Mouse (Mus musculus) CH12.LX (cell line): ENCODE results near the gene Fibcd1. TPM values are rescaled to one million over a fixed set of nuclear protein-coding genes. Genes with fewer than 3 reads are reported as not detected.

ENCODE experiments used
- DNase-seq: peaks from one replicate; pipeline ENCODE4 v3.0.0-alpha.2; 2013; ENCODE audit errors: extremely low read depth
- H3K27ac ChIP-seq: 2 replicates; pipeline ENCODE4 v1.5.1; 2012; ENCODE audit warnings: low read depth, mild to moderate bottlenecking, control low read depth, moderate library complexity; ENCODE audit not compliant: insufficient read depth
- H3K27me3 ChIP-seq: replicated peaks from 2 replicates; pipeline ENCODE3; 2012; ENCODE audit warnings: inconsistent platforms
- H3K36me3 ChIP-seq, 2 experiments: replicated peaks in 1 of 2; 2 replicates each; pipeline versions ENCODE3 to v1.6.1; 2012; ENCODE audit warnings: inconsistent platforms in 1 of 2, low read length in 1 of 2, mild to moderate bottlenecking in 1 of 2, mixed read lengths in 1 of 2, moderate library complexity in 1 of 2; ENCODE audit not compliant: control insufficient read depth in 1 of 2, insufficient read depth in 1 of 2
- H3K4me1 ChIP-seq, 2 experiments: 2 replicates each; pipeline ENCODE4 v1.6.1; 2012; ENCODE audit warnings: inconsistent platforms in 1 of 2, moderate library complexity in 1 of 2; ENCODE audit not compliant: insufficient read depth in 2 of 2, control insufficient read depth in 1 of 2
- H3K4me2 ChIP-seq: 2 replicates; pipeline ENCODE4 v1.6.1; 2012; ENCODE audit warnings: low read depth, mild to moderate bottlenecking, control low read depth; ENCODE audit not compliant: poor library complexity, insufficient read depth, severe bottlenecking
- H3K4me3 ChIP-seq, 3 experiments: fragments of 150-350 bp in 1 of 3; sonication (generic) in 1 of 3; replicated peaks in 1 of 3; 2 replicates each; pipeline versions ENCODE3 to v1.5.1; 2011 to 2012; ENCODE audit warnings: low read depth in 2 of 3, low read length in 2 of 3, mild to moderate bottlenecking in 2 of 3, moderate library complexity in 2 of 3, control low read depth in 1 of 3, improper control_type of control experiment in 1 of 3, inconsistent platforms in 1 of 3, mixed read lengths in 1 of 3; ENCODE audit not compliant: poor library complexity in 1 of 3
- H3K79me2 ChIP-seq: replicated peaks from 2 replicates; pipeline ENCODE4 v1.6.1; 2012; ENCODE audit warnings: mild to moderate bottlenecking, moderate library complexity; ENCODE audit not compliant: control insufficient read depth, poor library complexity, insufficient read depth, severe bottlenecking; ENCODE audit errors: extremely low read depth
- H3K9ac ChIP-seq: 2 replicates; pipeline ENCODE4 v1.6.1; 2012; ENCODE audit warnings: low read depth, mild to moderate bottlenecking, control low read depth, moderate library complexity; ENCODE audit not compliant: insufficient read depth
- H3K9me3 ChIP-seq: replicated peaks from 2 replicates; pipeline ENCODE3; 2012; ENCODE audit warnings: low read length, inconsistent platforms, mixed read lengths
- BHLHE40 ChIP-seq: IDR thresholded peaks from 2 replicates; pipeline ENCODE4 v1.6.1; 2011; ENCODE audit warnings: mild to moderate bottlenecking, low read depth, low read length, improper control_type of control experiment
- IRF4 ChIP-seq: IDR thresholded peaks from 2 replicates; pipeline ENCODE4 v1.6.1; 2014; ENCODE audit warnings: low read depth, mild to moderate bottlenecking, inconsistent platforms, low read length, improper control_type of control experiment
- JUN ChIP-seq: IDR thresholded peaks from 2 replicates; pipeline ENCODE4 v1.6.1; 2011; ENCODE audit warnings: low read depth, mild to moderate bottlenecking, low read length, improper control_type of control experiment, moderate library complexity; ENCODE audit not compliant: insufficient read depth
- MAX ChIP-seq: IDR thresholded peaks from 2 replicates; pipeline ENCODE4 v1.6.1; 2011; ENCODE audit warnings: low read length, improper control_type of control experiment
- TBP ChIP-seq: conservative IDR thresholded peaks from 2 replicates; pipeline ENCODE4 v1.6.1; 2011; ENCODE audit warnings: low read depth, low read length, improper control_type of control experiment
- dilution Hi-C: fragments of 300-500 bp; cut with MboI; formaldehyde crosslinking; loops from 2 replicates; pipeline ENCODE4 v1.14.3; 2020; ENCODE audit warnings: low sequenced_read_pairs; ENCODE audit not compliant: extremely low pct_unique_long_range_greater_than_20kb, extremely low pct_ligation_motif_present
- in situ Hi-C: fragments of 300-500 bp; cut with MboI; formaldehyde crosslinking; loops from 3 replicates; pipeline ENCODE4 v1.14.3; 2019; ENCODE audit warnings: low sequenced_read_pairs, low pct_ligation_motif_present, low pct_unique_long_range_greater_than_20kb, mixed read lengths
- polyA plus RNA-seq: library from polyadenylated mRNA; unstranded; fragments of >175 nt; gene quantifications from 2 replicates; pipeline ENCODE4 v1.2.1, GENCODE M21; 2012; ENCODE audit warnings: low read depth; ENCODE audit not compliant: insufficient read length
- total RNA-seq, 2 experiments: library from RNA; depleted of rRNA; stranded (reverse); fragments of 300-350 nt in 1 of 2; fragments of >200 nt in 1 of 2; gene quantifications; 2 replicates each; pipeline ENCODE4 v1.2.3; 2012 to 2014

The Fibcd1 gene
- total and polyA plus RNA-seq, 3 experiments, result 0.04 to 0.15 (median 0.09) TPM

DNA sequence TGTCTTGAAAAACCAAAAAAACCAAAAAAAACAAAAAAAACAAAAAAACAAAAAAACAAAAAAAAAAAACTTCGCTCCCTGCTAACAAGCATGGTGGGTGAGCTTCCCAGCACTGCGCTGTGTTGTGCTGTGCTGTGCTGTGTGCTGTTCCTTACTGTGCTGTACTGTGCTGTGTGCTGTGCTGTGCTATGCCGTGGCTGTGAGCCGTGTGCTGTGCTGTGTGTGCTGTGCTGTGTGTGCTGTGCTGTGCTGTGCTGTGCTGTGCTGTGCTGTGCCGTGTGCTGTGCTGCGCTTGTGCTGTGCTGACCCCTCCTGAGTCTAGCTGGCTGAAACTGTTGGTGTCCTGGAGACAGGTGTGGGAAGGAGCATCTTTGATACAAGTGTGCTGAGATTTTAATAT is 78.7 kb downstream of the Fibcd1 start:
- in situ Hi-C loops (no loop called here), dilution Hi-C loops (no loop called here)
- no peaks in the 10 kb centered on the region for H3K27me3 ChIP-seq
- no peak overlapping the region for H3K4me2 ChIP-seq
- no peak overlapping the region for H3K27ac ChIP-seq
- no peaks in the 10 kb centered on the region; the same call in none of the 2 replicates for H3K79me2 ChIP-seq
- H3K4me1 ChIP-seq, result peaks cover 8 to 57% of the 10 kb centered on the region in 2 experiments
- DNase-seq, result no peak
- no peaks in the 10 kb centered on the region for H3K9me3 ChIP-seq
- H3K4me3 ChIP-seq, result no peak overlapping the region
- H3K36me3 ChIP-seq, result peaks cover 0 to 10% of the 10 kb centered on the region in 2 experiments
- no peak for TF ChIP-seq BHLHE40
- TF ChIP-seq JUN, result no peak
- TF ChIP-seq IRF4, result no peak
- TF ChIP-seq TBP, result no peak
- no peak for TF ChIP-seq MAX
- no peak overlapping the region for H3K9ac ChIP-seq

Other genes with a start within 250 kb of the Fibcd1 start
- not detected in 2 replicates for gene Prdm12, start 206.0 kb downstream of the Fibcd1 start, total RNA-seq (2012; rRNA removed)
- gene Prdm12, start 206.0 kb downstream of the Fibcd1 start, total RNA-seq (2014; rRNA removed), result not detected in 2 replicates
- gene Prdm12, start 206.0 kb downstream of the Fibcd1 start, polyA plus RNA-seq, result not detected in 2 replicates
- 104 and 139 TPM in 2 replicates for gene Exosc2, start 175.3 kb downstream of the Fibcd1 start, total RNA-seq (2012; rRNA removed)
- gene Exosc2, start 175.3 kb downstream of the Fibcd1 start, total RNA-seq (2014; rRNA removed), result 167 and 183 TPM in 2 replicates
- gene Exosc2, start 175.3 kb downstream of the Fibcd1 start, polyA plus RNA-seq, result 110 and 134 TPM in 2 replicates
- 14.6 and 15.2 TPM in 2 replicates for gene Abl1, start 157.6 kb downstream of the Fibcd1 start, total RNA-seq (2012; rRNA removed)
- 9.8 and 11.2 TPM in 2 replicates for gene Abl1, start 157.6 kb downstream of the Fibcd1 start, total RNA-seq (2014; rRNA removed)
- 19.9 and 22.4 TPM in 2 replicates for gene Abl1, start 157.6 kb downstream of the Fibcd1 start, polyA plus RNA-seq
- gene Qrfp, start 35.4 kb downstream of the Fibcd1 start, total RNA-seq (2012; rRNA removed), result not detected in 2 replicates
- gene Qrfp, start 35.4 kb downstream of the Fibcd1 start, total RNA-seq (2014; rRNA removed), result not detected in 2 replicates
- gene Qrfp, start 35.4 kb downstream of the Fibcd1 start, polyA plus RNA-seq, result not detected in 2 replicates
- not detected in 2 replicates for gene Lamc3, start 41.3 kb upstream of the Fibcd1 start, total RNA-seq (2012; rRNA removed)
- gene Lamc3, start 41.3 kb upstream of the Fibcd1 start, total RNA-seq (2014; rRNA removed), result not detected in 2 replicates
- gene Lamc3, start 41.3 kb upstream of the Fibcd1 start, polyA plus RNA-seq, result not detected in 2 replicates
- 0.81 and 2.1 TPM in 2 replicates for gene Aif1l, start 104.1 kb upstream of the Fibcd1 start, total RNA-seq (2012; rRNA removed)
- 0.07 TPM in 1 of 2 replicates, not detected in the other for gene Aif1l, start 104.1 kb upstream of the Fibcd1 start, total RNA-seq (2014; rRNA removed)
- gene Aif1l, start 104.1 kb upstream of the Fibcd1 start, polyA plus RNA-seq, result 0.08 and 0.11 TPM in 2 replicates
- 50.9 and 61.0 TPM in 2 replicates for gene Nup214, start 128.4 kb upstream of the Fibcd1 start, total RNA-seq (2012; rRNA removed)
- gene Nup214, start 128.4 kb upstream of the Fibcd1 start, total RNA-seq (2014; rRNA removed), result 13.9 and 17.9 TPM in 2 replicates
- 83.4 and 106 TPM in 2 replicates for gene Nup214, start 128.4 kb upstream of the Fibcd1 start, polyA plus RNA-seq
- gene Fam78a, start 238.9 kb upstream of the Fibcd1 start, total RNA-seq (2012; rRNA removed), result 0.21 and 0.47 TPM in 2 replicates
- 0.07 and 0.21 TPM in 2 replicates for gene Fam78a, start 238.9 kb upstream of the Fibcd1 start, total RNA-seq (2014; rRNA removed)
- 0.07 TPM in 1 of 2 replicates, not detected in the other for gene Fam78a, start 238.9 kb upstream of the Fibcd1 start, polyA plus RNA-seq
- gene Plpp7, start 249.5 kb upstream of the Fibcd1 start, total RNA-seq (2012; rRNA removed), result 0.13 and 0.25 TPM in 2 replicates
- gene Plpp7, start 249.5 kb upstream of the Fibcd1 start, total RNA-seq (2014; rRNA removed), result 0.19 TPM in 1 of 2 replicates, not detected in the other
- gene Plpp7, start 249.5 kb upstream of the Fibcd1 start, polyA plus RNA-seq, result not detected in 2 replicates